24 mouse cellular contexts compared by ENCODE assay signal in genomic region chr9:66189026-66189425, GRCm38 (mm10). TPM values are rescaled to one million over a fixed set of nuclear protein-coding genes. Genes with fewer than 3 reads are reported as not detected.
DNase-seq lines count a peak whose midpoint lies in the region; ATAC-seq and TF ChIP-seq lines count a peak whose summit lies in the region.
"Had no signal": no experiment of that assay in that cellular context is flagged by ENCODE, and none has a peak within 500 bp of the region (broad histone marks: within the 10 kb centered on the region; RNA-seq: fewer than 3 reads in every experiment).

No protein-coding gene starts in this region.

- TF ChIP-seq EP300 in liver, embryonic 14.5 days (IDR thresholded peaks at IDR 0.05; ENCODE audit: low read depth), result no peak
- TF ChIP-seq EP300 in MEL (IDR thresholded peaks at IDR 0.05; ENCODE audit: low read depth in 1 of 2, low read length in 2 of 2), result no peak

- DNase-seq in gastrocnemius, adult 2 months, result no peak
- DNase-seq in gastrocnemius, postnatal 4 days (ENCODE audit: low spot score in 2 of 2), result no peak
- no peak for DNase-seq in layer of hippocampus, adult 2 months (ENCODE audit: low spot score in 2 of 2)
- DNase-seq in layer of hippocampus, postnatal 25 days (ENCODE audit: extremely low spot score in 1 of 2, low spot score in 1 of 2), result no peak
- DNase-seq in liver, embryonic 14.5 days (ENCODE audit: low read depth in 3 of 3, low spot score in 3 of 3), result no peak
- no peak for DNase-seq in liver, embryonic 11.5 days (ENCODE audit: low spot score)
- DNase-seq in MEL (ENCODE audit: low read depth, low spot score), result no peak
- DNase-seq in frontal cortex, postnatal 14 days (ENCODE audit: low spot score in 2 of 2), result no peak
- DNase-seq: adrenal gland, adult 2 months; adrenal gland, postnatal 25 days; B cell, adult 2 months; cerebellum, adult 18-20 months; cerebellum, adult 9-11 months; cerebellum, postnatal 36 days; gastrocnemius, postnatal 25 days; heart, adult 11 months; heart, postnatal 14 days had no signal

- H3K36me3 ChIP-seq in liver, embryonic 14.5 days (replicated peaks; ENCODE audit: control insufficient read depth, insufficient read depth, low read depth), result no peaks in the 10 kb centered on the region
- H3K36me3 ChIP-seq in liver, embryonic 11.5 days (ENCODE audit: control insufficient read depth, insufficient read depth, low read length), result no peaks in the 10 kb centered on the region
- H3K36me3 ChIP-seq in MEL (ENCODE audit: control insufficient read depth in 1 of 2, insufficient read depth in 2 of 2, low read length in 2 of 2), result peaks cover 0 to 20% of the 10 kb centered on the region in 2 experiments; a peak in 2 of 4 replicates
- H3K36me3 ChIP-seq: embryonic facial prominence, embryonic 13.5 days; forebrain, embryonic 12.5 days; heart, embryonic 15.5 days; hindbrain, embryonic 13.5 days had no signal

- intact Hi-C loops in gastrocnemius, adult 2 months (cut with DNase I), result no loop called here

- TF ChIP-seq CTCF in gastrocnemius, adult 2 months (IDR thresholded peaks at IDR 0.05), result peak; percentile 17; the same call in 1 of the 2 replicates
- TF ChIP-seq CTCF in layer of hippocampus, adult 2 months (conservative IDR thresholded peaks at IDR 0.05), result peak; percentile 15; the same call in 1 of the 2 replicates
- peak; percentile 31; the same call in 1 of the 2 replicates for TF ChIP-seq CTCF in liver, embryonic 14.5 days (IDR thresholded peaks at IDR 0.05; ENCODE audit: low read depth)
- no peak for TF ChIP-seq CTCF in MEL (IDR thresholded peaks at IDR 0.05 in 2 of 3, conservative IDR thresholded peaks at IDR 0.05 in 1 of 3; ENCODE audit: control insufficient read depth in 1 of 3, insufficient read depth in 1 of 3, low read depth in 2 of 3, low read length in 3 of 3, poor library complexity in 1 of 3, severe bottlenecking in 1 of 3)

- peaks cover 49 to 51% of the 10 kb centered on the region in 2 experiments for H3K4me1 ChIP-seq in liver, embryonic 14.5 days (replicated peaks; ENCODE audit: control insufficient read depth in 2 of 2, insufficient read depth in 2 of 2, low read length in 1 of 2)
- peaks cover 24% of the 10 kb centered on the region for H3K4me1 ChIP-seq in liver, embryonic 11.5 days (replicated peaks; ENCODE audit: control insufficient read depth, insufficient read depth, low read length)
- H3K4me1 ChIP-seq in MEL (ENCODE audit: control insufficient read depth in 1 of 2, insufficient read depth in 2 of 2, low read length in 2 of 2), result peaks cover 23 to 37% of the 10 kb centered on the region in 2 experiments
- H3K4me1 ChIP-seq: embryonic facial prominence, embryonic 13.5 days had no signal

- no peaks in the 10 kb centered on the region for H3K79me2 ChIP-seq in MEL (ENCODE audit: control insufficient read depth, insufficient read depth, low read length, poor library complexity)

- no peak overlapping the region for H3K4me3 ChIP-seq in gastrocnemius, adult 2 months
- no peak overlapping the region for H3K4me3 ChIP-seq in layer of hippocampus, adult 2 months
- H3K4me3 ChIP-seq in liver, embryonic 14.5 days (ENCODE audit: insufficient read depth in 1 of 2, low read depth in 2 of 2, low read length in 2 of 2), result no peak overlapping the region
- H3K4me3 ChIP-seq in liver, embryonic 11.5 days (ENCODE audit: low read depth, low read length), result no peak overlapping the region
- H3K4me3 ChIP-seq in MEL (ENCODE audit: control insufficient read depth in 1 of 2, insufficient read depth in 1 of 2, low read depth in 2 of 2, low read length in 2 of 2), result no peak overlapping the region
- H3K4me3 ChIP-seq: embryonic facial prominence, embryonic 13.5 days; forebrain, embryonic 12.5 days; heart, embryonic 15.5 days; hindbrain, embryonic 13.5 days had no signal

- H3K9me3 ChIP-seq in liver, embryonic 14.5 days (ENCODE audit: control insufficient read depth, low read length), result no peaks in the 10 kb centered on the region
- no peaks in the 10 kb centered on the region for H3K9me3 ChIP-seq in liver, embryonic 11.5 days (ENCODE audit: control insufficient read depth, low read length)
- no peaks in the 10 kb centered on the region for H3K9me3 ChIP-seq in MEL (replicated peaks; ENCODE audit: insufficient read depth, low read length)
- H3K9me3 ChIP-seq: embryonic facial prominence, embryonic 13.5 days; forebrain, embryonic 12.5 days; heart, embryonic 15.5 days; hindbrain, embryonic 13.5 days had no signal

- no peak overlapping the region for H3K4me2 ChIP-seq in liver, embryonic 14.5 days (ENCODE audit: low read depth)
- H3K4me2 ChIP-seq in liver, embryonic 11.5 days, result no peak overlapping the region
- H3K4me2 ChIP-seq: embryonic facial prominence, embryonic 13.5 days; forebrain, embryonic 12.5 days; heart, embryonic 11.5 days; heart, embryonic 15.5 days; hindbrain, embryonic 13.5 days had no signal

- peak overlapping the region; percentile 40; the same call in 1 of the 2 replicates for H3K27ac ChIP-seq in gastrocnemius, adult 2 months
- H3K27ac ChIP-seq in layer of hippocampus, adult 2 months, result no peak overlapping the region
- no peak overlapping the region for H3K27ac ChIP-seq in liver, embryonic 14.5 days
- no peak overlapping the region for H3K27ac ChIP-seq in liver, embryonic 11.5 days (ENCODE audit: low read depth, low read length)
- no peak overlapping the region for H3K27ac ChIP-seq in MEL (ENCODE audit: control insufficient read depth, low read depth, low read length)
- H3K27ac ChIP-seq: embryonic facial prominence, embryonic 13.5 days; forebrain, embryonic 12.5 days; heart, embryonic 15.5 days; hindbrain, embryonic 13.5 days had no signal

- H3K9ac ChIP-seq in liver, embryonic 14.5 days (replicated peaks), result no peak overlapping the region
- H3K9ac ChIP-seq in liver, embryonic 11.5 days (ENCODE audit: low read depth, low read length), result no peak overlapping the region
- H3K9ac ChIP-seq in MEL (ENCODE audit: control insufficient read depth, low read depth, low read length, poor library complexity, severe bottlenecking), result no peak overlapping the region
- H3K9ac ChIP-seq: embryonic facial prominence, embryonic 13.5 days; forebrain, embryonic 12.5 days; heart, embryonic 15.5 days; hindbrain, embryonic 13.5 days had no signal

- no peak for ATAC-seq in liver, embryonic 14.5 days (ENCODE audit: insufficient read depth)
- ATAC-seq in liver, embryonic 11.5 days (replicated peaks; ENCODE audit: low FRiP score), result no peak
- ATAC-seq: CD4-positive, CD25-positive, alpha-beta regulatory T cell, adult 4 months; forebrain, embryonic 16.5 days had no signal

- TF ChIP-seq POLR2A in MEL (IDR thresholded peaks at IDR 0.05; ENCODE audit: control insufficient read depth in 1 of 2, insufficient read depth in 1 of 2, low read depth in 1 of 2, low read length in 2 of 2, poor library complexity in 1 of 2), result no peak

- TF ChIP-seq RAD21 in MEL (IDR thresholded peaks at IDR 0.05; ENCODE audit: low read depth, low read length), result no peak; the same call in none of the 2 replicates

- no peaks in the 10 kb centered on the region for H3K27me3 ChIP-seq in liver, embryonic 14.5 days (ENCODE audit: control insufficient read depth, insufficient read depth, low read length)
- H3K27me3 ChIP-seq in liver, embryonic 11.5 days (replicated peaks; ENCODE audit: control insufficient read depth, insufficient read depth, low read length), result no peaks in the 10 kb centered on the region
- no peaks in the 10 kb centered on the region for H3K27me3 ChIP-seq in MEL (ENCODE audit: control insufficient read depth in 1 of 2, insufficient read depth in 2 of 2, low read length in 2 of 2)
- H3K27me3 ChIP-seq: embryonic facial prominence, embryonic 13.5 days; forebrain, embryonic 12.5 days; heart, embryonic 15.5 days had no signal

- WGBS in liver, embryonic 14.5 days (ENCODE audit: insufficient replicate concordance), result 73% methylated on average over 1 of the region's 1 CpGs
- 50% methylated on average over 1 of the region's 1 CpGs for WGBS in liver, embryonic 11.5 days

TF ChIP-seq in MEL, 35 proteins besides CTCF, POLR2A, EP300 and RAD21:
- TF ChIP-seq ZMIZ1 (IDR thresholded peaks at IDR 0.05; ENCODE audit: low read depth, low read length) (no peak), JUND (IDR thresholded peaks at IDR 0.05; ENCODE audit: low read depth, low read length) (no peak), E2F4 (IDR thresholded peaks at IDR 0.05; ENCODE audit: borderline replicate concordance, low read depth, low read length) (no peak), TBP (IDR thresholded peaks at IDR 0.05; ENCODE audit: low read depth, low read length) (no peak), GABPA (IDR thresholded peaks at IDR 0.05; ENCODE audit: low read depth, low read length) (no peak), MAZ (IDR thresholded peaks at IDR 0.05; ENCODE audit: low read depth, low read length) (no peak), SIN3A (IDR thresholded peaks at IDR 0.05; ENCODE audit: low read length) (no peak), ZNF384 (IDR thresholded peaks at IDR 0.05; ENCODE audit: low read depth, low read length) (peak; percentile 92), TCF12 (IDR thresholded peaks at IDR 0.05; ENCODE audit: low read depth, low read length) (no peak)

RNA-seq across cellular contexts. Expression of gene Dapk2, which starts 31.0 kb away (rescaled TPM):
- total RNA-seq in gastrocnemius, adult 2 months (2021), result 10 to 100 TPM; 24.2 to 38.4 TPM
- 10 to 100 TPM; 10.2 to 12.3 TPM for total RNA-seq in gastrocnemius, postnatal 4 days (2021)
- total RNA-seq in layer of hippocampus, adult 2 months (2021), result under 1 TPM; 0.47 to 0.61 TPM
- 1 to 10 TPM in 1 of 2 experiments, under 1 TPM in 1; 0.61 to 1.4 TPM for total RNA-seq in layer of hippocampus, postnatal 25 days (2021)
- polyA plus RNA-seq in liver, embryonic 14.5 days (2012; rRNA removed), result 7.3 and 11.7 TPM in 2 replicates
- 24.6 and 25.2 TPM in 2 replicates for polyA plus RNA-seq in liver, embryonic 14.5 days (2014; fragmentation: Nextera tagmentation; extraction: Ambion mirVana)
- 5.9 and 6.1 TPM in 2 replicates for polyA plus RNA-seq in liver, embryonic 11.5 days (2014; fragmentation: Nextera tagmentation; extraction: Ambion mirVana)
- total RNA-seq in MEL (2012; rRNA removed), result 5.8 and 6.7 TPM in 2 replicates
- 1 to 10 TPM in 1 of 2 experiments, not detected in 1; 8.3 TPM for polyA plus RNA-seq in MEL (2012; ENCODE audit: insufficient read depth in 1 of 2, insufficient read length in 2 of 2, low read depth in 1 of 2, low replicate concordance in 2 of 2, missing spikeins in 1 of 2)

Comparison
In these comparisons a context has a peak if more than half of its experiments do, and no peak if none do; other contexts are left out.
1. CTCF ChIP-seq: peak in gastrocnemius, adult 2 months (single experiment), layer of hippocampus, adult 2 months (single experiment) and liver, embryonic 14.5 days (single experiment); none in MEL (0 of 3).